Mouse (Mus musculus): ENCODE measurements at regions not wholly inside any gene's neighbourhood (a gene's known extent, or its start where the extent isn't known, plus 50 kb on each side); places are given as distances from the start of the nearest gene placed in this dataset.

- Histone ChIP-seq H3K4me1 (ENCODE audit: control insufficient read depth, insufficient read depth, low read length) (no peaks in the 10 kb centered on the region), H3K27me3 (replicated peaks; ENCODE audit: control insufficient read depth, insufficient read depth, low read length) (no peaks in the 10 kb centered on the region), H3K9ac (ENCODE audit: low read length) (no peak overlapping the region), H3K36me3 (ENCODE audit: control insufficient read depth, insufficient read depth, low read length) (no peaks in the 10 kb centered on the region), H3K27ac (ENCODE audit: low read depth, low read length) (no peak overlapping the region), H3K4me3 (ENCODE audit: low read depth, low read length) (no peak overlapping the region), H3K9me3 (replicated peaks; ENCODE audit: control insufficient read depth, low read length) (no peaks in the 10 kb centered on the region), H3K4me2 (ENCODE audit: low read length) (no peak overlapping the region)
- peak; percentile 1 for DNase-seq (ENCODE audit: low spot score)
- no peak for ATAC-seq
- WGBS, result 13% methylated on average over 2 of the region's 2 CpGs
These were observed 413.9 kb upstream of the Large1 start for GRCm38 (mm10) chr8:73767233-73767632.

- no peak for DNase-seq (ENCODE audit: low spot score)
- Histone ChIP-seq H3K27me3 (replicated peaks; ENCODE audit: control insufficient read depth, insufficient read depth, low read length) (no peaks in the 10 kb centered on the region), H3K27ac (ENCODE audit: low read depth, low read length) (no peak overlapping the region), H3K36me3 (ENCODE audit: control insufficient read depth, insufficient read depth, low read length) (no peaks in the 10 kb centered on the region), H3K9me3 (replicated peaks; ENCODE audit: control insufficient read depth, low read length) (no peaks in the 10 kb centered on the region), H3K4me1 (ENCODE audit: control insufficient read depth, insufficient read depth, low read length) (no peaks in the 10 kb centered on the region), H3K4me2 (ENCODE audit: low read length) (no peak overlapping the region), H3K4me3 (ENCODE audit: low read depth, low read length) (no peak overlapping the region), H3K9ac (ENCODE audit: low read length) (no peak overlapping the region)
- 86% methylated on average over 1 of the region's 1 CpGs for WGBS
- no peak for ATAC-seq
These were observed 405.4 kb upstream of the Large1 start for GRCm38 (mm10) chr8:73758771-73759170.

- ATAC-seq (no peak), DNase-seq (ENCODE audit: low spot score) (no peak)
- no peaks in the 10 kb centered on the region for H3K27me3 ChIP-seq (replicated peaks; ENCODE audit: control insufficient read depth, insufficient read depth, low read length)
- no peaks in the 10 kb centered on the region for H3K36me3 ChIP-seq (ENCODE audit: control insufficient read depth, insufficient read depth, low read length)
- no peak overlapping the region for H3K4me2 ChIP-seq (ENCODE audit: low read length)
- H3K9me3 ChIP-seq (replicated peaks; ENCODE audit: control insufficient read depth, low read length), result no peaks in the 10 kb centered on the region
- WGBS, result 90% methylated on average over 7 of the region's 7 CpGs
- H3K4me1 ChIP-seq (ENCODE audit: control insufficient read depth, insufficient read depth, low read length), result no peaks in the 10 kb centered on the region
- no peak overlapping the region for H3K4me3 ChIP-seq (ENCODE audit: low read depth, low read length)
- no peak overlapping the region for H3K9ac ChIP-seq (ENCODE audit: low read length)
- H3K27ac ChIP-seq (ENCODE audit: low read depth, low read length), result no peak overlapping the region
These were observed 397.2 kb upstream of the Large1 start for GRCm38 (mm10) chr8:73750571-73750970.

- H3K4me3 ChIP-seq (ENCODE audit: low read depth, low read length), result no peak overlapping the region
- ATAC-seq (no peak), DNase-seq (ENCODE audit: low spot score) (no peak)
- H3K9me3 ChIP-seq (replicated peaks; ENCODE audit: control insufficient read depth, low read length), result no peaks in the 10 kb centered on the region
- no peaks in the 10 kb centered on the region for H3K36me3 ChIP-seq (ENCODE audit: control insufficient read depth, insufficient read depth, low read length)
- no peak overlapping the region for H3K9ac ChIP-seq (ENCODE audit: low read length)
- H3K27ac ChIP-seq (ENCODE audit: low read depth, low read length), result no peak overlapping the region
- no peaks in the 10 kb centered on the region for H3K27me3 ChIP-seq (replicated peaks; ENCODE audit: control insufficient read depth, insufficient read depth, low read length)
- no peaks in the 10 kb centered on the region for H3K4me1 ChIP-seq (ENCODE audit: control insufficient read depth, insufficient read depth, low read length)
- no peak overlapping the region for H3K4me2 ChIP-seq (ENCODE audit: low read length)
These were observed 353.5 kb upstream of the Large1 start for GRCm38 (mm10) chr8:73706857-73707256.
